Comparison of ENCODE assay signal across 19 mouse cellular contexts in the genomic region with DNA sequence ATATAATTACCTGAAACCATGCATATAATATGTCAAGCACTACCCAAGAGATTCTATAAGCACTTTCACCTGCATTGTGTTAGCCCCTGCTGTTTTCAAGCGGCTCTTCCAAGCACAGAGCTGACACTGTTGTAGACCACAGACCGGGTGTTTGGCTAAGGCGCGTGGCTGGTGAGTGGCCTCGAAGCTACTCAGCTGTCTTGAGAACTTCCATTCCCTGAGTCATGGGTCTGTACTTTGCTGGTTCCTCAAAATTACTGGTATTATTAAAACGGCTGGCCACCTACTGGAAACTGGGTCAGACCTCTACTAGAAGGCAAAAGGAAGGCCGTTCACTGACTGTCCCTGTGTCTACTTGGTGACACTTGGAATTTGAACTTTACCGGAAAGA. TPM values are rescaled to one million over a fixed set of nuclear protein-coding genes. Genes with fewer than 3 reads are reported as not detected.
DNase-seq lines count a peak whose midpoint lies in the region; ATAC-seq lines count a peak whose summit lies in the region.
"Had no signal": no experiment of that assay in that cellular context is flagged by ENCODE, and none has a peak within 500 bp of the region (broad histone marks: within the 10 kb centered on the region; RNA-seq: fewer than 3 reads in every experiment).

No protein-coding gene starts in this region.

- H3K4me1 ChIP-seq in hindbrain, embryonic 10.5 days (replicated peaks) = peaks cover 4% of the 10 kb centered on the region
- H3K4me1 ChIP-seq in hindbrain, embryonic 12.5 days = no peaks in the 10 kb centered on the region
- H3K4me1 ChIP-seq in embryonic facial prominence, embryonic 13.5 days = peaks cover 13% of the 10 kb centered on the region
- H3K4me1 ChIP-seq: neural tube, embryonic 13.5 days had no signal

- H3K4me2 ChIP-seq in hindbrain, embryonic 12.5 days (replicated peaks) = no peak overlapping the region
- H3K4me2 ChIP-seq in embryonic facial prominence, embryonic 13.5 days = no peak overlapping the region
- H3K4me2 ChIP-seq: liver, embryonic 12.5 days; lung, embryonic 15.5 days; neural tube, embryonic 13.5 days had no signal

- H3K27me3 ChIP-seq in hindbrain, embryonic 10.5 days (ENCODE audit: insufficient read depth, poor library complexity, severe bottlenecking) = no peaks in the 10 kb centered on the region
- no peaks in the 10 kb centered on the region for H3K27me3 ChIP-seq in hindbrain, embryonic 12.5 days
- H3K27me3 ChIP-seq in embryonic facial prominence, embryonic 13.5 days = no peaks in the 10 kb centered on the region
- H3K27me3 ChIP-seq: lung, embryonic 15.5 days had no signal

- no peak overlapping the region for H3K27ac ChIP-seq in hindbrain, embryonic 10.5 days
- no peak overlapping the region for H3K27ac ChIP-seq in hindbrain, embryonic 12.5 days
- 0 out of 2 replicates have a peak overlapping the region, but pooled peaks have one; percentile 34 for H3K27ac ChIP-seq in embryonic facial prominence, embryonic 13.5 days
- H3K27ac ChIP-seq: liver, embryonic 12.5 days; neural tube, embryonic 13.5 days had no signal

- DNase-seq in hindbrain, embryonic 10.5 days (ENCODE audit: low spot score) = peak; percentile 23
- peak; percentile 13 for DNase-seq in testis, postnatal 10 days (ENCODE audit: low spot score)
- no peak for DNase-seq in testis, postnatal 14 days (ENCODE audit: low spot score)
- DNase-seq in natural killer cell, adult 2 months (ENCODE audit: low spot score in 2 of 2) = no peak
- no peak for DNase-seq in layer of hippocampus, postnatal 14 days (ENCODE audit: low spot score in 2 of 2)
- DNase-seq: cerebellum, postnatal 10 days; heart, postnatal 10 days; kidney, postnatal 4 days; thymus, adult 2 months had no signal

- 71% methylated on average over 8 of the region's 8 CpGs for WGBS in hindbrain, embryonic 10.5 days
- 75% methylated on average over 8 of the region's 8 CpGs for WGBS in hindbrain, embryonic 12.5 days
- WGBS in embryonic facial prominence, embryonic 13.5 days = 58% methylated on average over 8 of the region's 8 CpGs

- no peak for ATAC-seq in hindbrain, embryonic 12.5 days (ENCODE audit: low FRiP score)
- no peak for ATAC-seq in embryonic facial prominence, embryonic 13.5 days (ENCODE audit: insufficient number of reproducible peaks, insufficient read depth, low FRiP score, low TSS enrichment, low read depth)
- ATAC-seq in megakaryocyte progenitor cell, adult 5-6 weeks (replicated peaks; ENCODE audit: poor library complexity) = peak; percentile 54
- ATAC-seq: hindbrain, embryonic 16.5 days; intestine, postnatal 0 days; liver, embryonic 12.5 days had no signal

- no peaks in the 10 kb centered on the region for H3K9me3 ChIP-seq in hindbrain, embryonic 10.5 days
- no peaks in the 10 kb centered on the region for H3K9me3 ChIP-seq in hindbrain, embryonic 12.5 days (replicated peaks)
- no peaks in the 10 kb centered on the region for H3K9me3 ChIP-seq in embryonic facial prominence, embryonic 13.5 days
- H3K9me3 ChIP-seq: liver, embryonic 12.5 days; lung, embryonic 15.5 days; midbrain, embryonic 10.5 days; neural tube, embryonic 13.5 days had no signal

- H3K36me3 ChIP-seq in hindbrain, embryonic 10.5 days = no peaks in the 10 kb centered on the region
- H3K36me3 ChIP-seq in hindbrain, embryonic 12.5 days = no peaks in the 10 kb centered on the region
- no peaks in the 10 kb centered on the region for H3K36me3 ChIP-seq in embryonic facial prominence, embryonic 13.5 days
- H3K36me3 ChIP-seq: liver, embryonic 12.5 days; lung, embryonic 15.5 days; midbrain, embryonic 10.5 days; neural tube, embryonic 13.5 days had no signal

- H3K4me3 ChIP-seq in hindbrain, embryonic 10.5 days = no peak overlapping the region
- no peak overlapping the region for H3K4me3 ChIP-seq in hindbrain, embryonic 12.5 days
- no peak overlapping the region for H3K4me3 ChIP-seq in embryonic facial prominence, embryonic 13.5 days
- H3K4me3 ChIP-seq: liver, embryonic 12.5 days; lung, embryonic 15.5 days; midbrain, embryonic 10.5 days; neural tube, embryonic 13.5 days had no signal

- H3K9ac ChIP-seq in hindbrain, embryonic 12.5 days = no peak overlapping the region
- no peak overlapping the region for H3K9ac ChIP-seq in embryonic facial prominence, embryonic 13.5 days
- H3K9ac ChIP-seq: liver, embryonic 12.5 days; lung, embryonic 15.5 days; neural tube, embryonic 13.5 days had no signal

RNA-seq across cellular contexts. Expression of gene Snx18, which starts 4.5 kb away (rescaled TPM):
- 18.1 and 18.4 TPM in 2 replicates for polyA plus RNA-seq in hindbrain, embryonic 10.5 days (2016; fragmentation: Nextera tagmentation; extraction: Ambion mirVana)
- 30.6 and 31.1 TPM in 2 replicates for polyA plus RNA-seq in hindbrain, embryonic 12.5 days (2016; fragmentation: Nextera tagmentation; extraction: Ambion mirVana)
- 23.2 and 25.5 TPM in 2 replicates for polyA plus RNA-seq in embryonic facial prominence, embryonic 13.5 days (2015; fragmentation: Nextera tagmentation; extraction: Ambion mirVana)
- total RNA-seq in megakaryocyte progenitor cell, adult 5-6 weeks (2015) = 35.4 and 45.4 TPM in 2 replicates
- 40.1 and 42.2 TPM in 2 replicates for total RNA-seq in megakaryocyte progenitor cell, adult 5-6 weeks (2017)
- 10 to 100 TPM; 26.6 to 29.4 TPM for total RNA-seq in layer of hippocampus, postnatal 14 days (2021)

RNA-seq across cellular contexts. Expression of gene Hspb3, which starts 40.6 kb away (rescaled TPM):
- 0.21 TPM in 1 of 2 replicates, not detected in the other for polyA plus RNA-seq in hindbrain, embryonic 10.5 days (2016; fragmentation: Nextera tagmentation; extraction: Ambion mirVana)
- 0.76 and 1.6 TPM in 2 replicates for polyA plus RNA-seq in hindbrain, embryonic 12.5 days (2016; fragmentation: Nextera tagmentation; extraction: Ambion mirVana)
- polyA plus RNA-seq in embryonic facial prominence, embryonic 13.5 days (2015; fragmentation: Nextera tagmentation; extraction: Ambion mirVana) = 0.59 and 1.0 TPM in 2 replicates
- not detected in 2 replicates for total RNA-seq in megakaryocyte progenitor cell, adult 5-6 weeks (2015)
- total RNA-seq in megakaryocyte progenitor cell, adult 5-6 weeks (2017) = not detected in 2 replicates
- 1 to 10 TPM; 1.2 to 1.5 TPM for total RNA-seq in layer of hippocampus, postnatal 14 days (2021)
- total RNA-seq: ES-E14 had no signal
- polyA plus RNA-seq: midbrain, embryonic 10.5 days had no signal

Comparison
In these comparisons a context has a peak if more than half of its experiments do, and no peak if none do; other contexts are left out.
1. DNase-seq: peak in hindbrain, embryonic 10.5 days (single experiment) and testis, postnatal 10 days (single experiment); none in testis, postnatal 14 days (single experiment), natural killer cell, adult 2 months (0 of 2) and layer of hippocampus, postnatal 14 days (0 of 2).